Mouse (Mus musculus) cerebellum, adult 18-20 months (tissue): ENCODE data around the gene Gm28047.

Source experiments
- DNase-seq, 2 experiments: peaks; one replicate each; pipeline ENCODE4 v3.0.0; 2021

Gm28047 gene

DNA sequence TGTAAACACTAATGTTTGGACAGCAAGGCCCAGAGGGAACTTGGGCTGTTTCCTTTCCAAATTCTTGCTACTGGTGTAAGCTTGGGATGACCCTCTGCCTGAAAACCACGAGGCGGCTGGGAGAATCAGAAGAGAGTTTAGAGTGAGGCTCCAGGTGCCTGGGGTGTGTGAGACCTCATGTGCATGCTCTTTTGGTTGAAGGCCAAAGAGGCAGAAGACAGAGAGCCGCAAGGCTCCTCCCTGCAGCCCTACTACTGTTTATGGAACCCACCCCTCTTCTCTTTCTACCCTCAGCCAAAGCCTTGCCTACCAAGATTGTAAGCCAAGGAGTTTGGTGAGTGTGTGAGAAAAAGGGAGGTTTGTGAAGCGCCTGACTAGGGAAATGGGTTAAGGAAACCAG lies 109.1 kb downstream of the Gm28047 start:
- peak in 1 of 2 experiments; percentile 45 for DNase-seq

DNA sequence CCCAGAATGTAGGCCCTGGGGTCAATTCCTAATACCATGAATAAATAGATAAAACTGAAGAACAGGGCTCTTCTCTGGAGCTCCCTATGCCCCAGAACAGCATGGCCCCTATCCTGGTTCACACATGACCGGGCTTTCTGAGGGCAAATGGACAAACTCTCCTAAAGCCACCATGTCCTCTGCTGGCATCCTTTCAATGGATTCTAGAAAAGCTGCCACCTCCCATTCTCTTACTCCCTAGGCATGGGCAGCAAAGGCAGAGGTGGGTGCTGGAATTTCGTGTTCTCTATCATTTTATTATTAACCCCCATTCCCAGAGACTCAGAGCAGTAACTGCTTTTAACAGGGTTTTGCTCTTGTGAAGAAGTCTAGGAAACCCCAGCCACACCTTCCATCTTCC lies 109.6 kb downstream of the Gm28047 start:
- no peak for DNase-seq

DNA sequence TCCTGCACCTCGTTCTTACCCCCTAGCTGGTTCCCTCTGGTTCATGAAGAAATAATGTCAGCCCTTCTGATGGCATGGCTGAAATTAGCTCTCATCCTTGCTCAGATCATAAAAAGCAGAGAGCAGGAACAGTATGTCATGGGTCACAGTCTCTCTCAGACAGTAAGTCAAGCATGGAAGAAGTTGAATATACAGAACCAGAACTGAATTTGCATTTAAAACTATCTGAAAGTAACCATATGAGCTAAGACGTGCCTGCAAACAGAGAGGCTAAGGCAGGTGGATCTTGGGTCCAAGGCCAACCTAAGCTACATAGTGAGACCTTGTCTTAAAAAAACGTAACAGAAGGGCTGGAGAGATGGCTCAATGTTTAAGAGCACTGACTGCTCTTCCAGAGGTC lies 111.9 kb downstream of the Gm28047 start:
- DNase-seq: no peak

DNA sequence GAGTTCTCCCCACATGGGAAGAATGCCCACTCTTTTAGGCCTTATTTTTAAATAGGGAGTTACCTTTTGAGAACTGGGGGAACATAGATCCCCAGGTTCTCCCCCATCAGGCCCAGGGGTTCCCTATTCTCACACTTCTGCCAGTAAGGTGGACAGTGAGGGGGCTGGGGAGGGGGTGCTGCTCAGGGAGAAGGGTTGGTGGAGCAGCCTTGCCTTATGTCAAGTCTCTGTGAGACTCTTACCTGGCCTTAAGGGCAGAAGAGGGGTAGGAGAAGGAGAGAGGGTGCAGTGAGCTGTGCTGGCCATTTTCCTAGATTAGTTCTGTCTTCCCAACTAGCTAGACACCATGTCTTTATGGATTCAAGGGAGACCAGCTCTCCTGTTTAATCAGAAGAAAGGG lies 112.4 kb downstream of the Gm28047 start:
- no peak for DNase-seq

DNA sequence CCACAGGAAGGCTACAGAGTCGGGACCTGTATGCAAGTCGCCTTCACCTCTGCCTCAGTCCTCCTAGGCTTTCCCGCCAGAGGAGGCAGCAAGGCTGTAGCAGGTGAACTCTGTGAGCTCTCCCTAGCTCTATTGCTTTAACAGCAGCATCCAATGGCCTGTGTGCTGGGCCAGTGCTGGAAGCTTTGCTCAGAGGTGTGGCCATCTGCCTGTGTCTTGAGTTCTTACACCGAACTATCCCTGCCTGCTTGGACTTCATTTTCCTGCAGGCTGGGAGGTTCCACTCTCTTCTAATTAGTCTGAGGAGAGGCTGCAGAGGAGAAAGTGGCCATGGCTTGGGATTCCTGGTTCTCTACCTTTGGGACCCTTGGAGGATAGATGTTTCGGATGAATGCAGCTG lies 112.9 kb downstream of the Gm28047 start:
- peak; percentile 44 to 51 for DNase-seq

DNA sequence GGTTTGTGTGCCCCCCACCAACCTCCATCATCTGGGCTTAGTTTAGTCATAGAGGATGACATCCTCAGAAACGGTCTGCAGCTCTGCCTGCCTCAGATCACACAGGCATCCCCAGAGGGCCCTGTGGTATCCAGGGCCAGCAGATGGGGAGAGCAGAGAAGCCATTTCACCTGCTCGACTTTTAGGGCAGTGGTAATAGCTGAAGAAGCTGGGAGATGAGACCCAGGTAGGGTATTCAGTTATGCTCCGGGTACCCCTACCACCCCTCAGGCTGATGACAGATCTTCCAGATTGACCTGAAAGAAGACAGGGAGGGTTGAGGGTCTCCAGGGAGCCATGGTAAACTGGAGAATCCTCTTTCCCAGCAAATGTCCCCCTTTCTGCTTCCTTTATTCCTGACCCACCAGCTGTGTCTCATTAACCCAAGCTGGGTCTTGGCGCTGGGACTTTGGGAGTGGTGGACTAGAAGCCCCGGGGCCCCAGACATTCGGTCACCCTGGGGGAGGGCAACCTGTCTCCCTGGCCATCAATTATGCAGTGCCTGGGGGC lies 113.5 kb downstream of the Gm28047 start:
- peak in 1 of 2 experiments; percentile 40 for DNase-seq

DNA sequence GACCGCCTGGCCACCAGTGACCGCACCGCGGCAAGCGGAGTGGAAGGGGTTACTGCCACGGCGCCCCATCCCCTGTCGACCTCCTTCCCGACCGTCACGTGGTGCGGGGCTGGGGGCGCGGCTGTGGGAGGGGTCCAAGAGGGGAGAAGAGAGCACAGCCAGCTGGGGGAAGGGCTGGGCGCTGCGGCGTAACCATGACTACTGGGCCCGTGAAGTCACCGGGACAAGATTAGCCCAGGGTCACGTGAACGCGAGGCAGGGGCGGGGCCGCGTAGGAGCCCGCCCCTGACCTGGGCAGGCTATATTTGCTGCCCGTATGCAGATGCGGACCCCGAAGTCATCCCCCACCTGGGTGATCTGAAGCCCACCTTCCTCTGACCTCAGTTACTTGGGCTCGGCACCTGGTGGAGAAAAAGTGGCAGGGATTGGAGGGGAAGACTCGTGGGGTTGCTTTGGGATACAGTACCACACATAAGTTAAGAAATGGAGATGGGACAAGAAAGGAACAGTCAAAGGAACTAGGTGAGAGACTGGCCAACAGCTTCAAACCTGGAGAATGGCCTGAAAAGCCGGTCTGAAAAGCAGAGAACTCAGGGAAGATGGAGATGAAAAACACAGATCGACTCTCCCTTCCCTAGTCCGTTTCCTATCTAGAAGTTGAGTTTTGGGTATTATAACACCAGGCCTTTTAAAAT lies 114.1 kb downstream of the Gm28047 start:
- peak; percentile 81 to 84 for DNase-seq

DNA sequence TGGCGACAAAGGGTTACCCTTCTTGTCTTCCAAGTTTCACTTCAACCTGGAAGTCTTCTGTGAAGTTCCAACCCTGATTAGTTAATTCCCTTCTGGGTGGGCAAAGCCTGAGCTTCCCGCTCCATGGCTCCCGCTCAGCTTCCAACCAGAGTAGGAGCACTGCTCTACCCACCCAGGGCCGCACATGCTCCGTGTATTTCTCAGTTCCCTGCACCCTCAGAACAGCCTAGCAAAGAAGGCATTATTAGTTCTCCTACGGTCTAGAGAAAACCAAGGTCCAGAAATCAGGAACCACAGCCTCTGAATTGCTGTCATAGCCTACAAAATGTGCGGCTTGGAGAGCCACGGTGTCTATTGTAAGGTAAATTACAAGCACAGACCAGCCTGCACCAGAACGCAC lies 114.8 kb downstream of the Gm28047 start:
- DNase-seq: peak in 1 of 2 experiments; percentile 40

DNA sequence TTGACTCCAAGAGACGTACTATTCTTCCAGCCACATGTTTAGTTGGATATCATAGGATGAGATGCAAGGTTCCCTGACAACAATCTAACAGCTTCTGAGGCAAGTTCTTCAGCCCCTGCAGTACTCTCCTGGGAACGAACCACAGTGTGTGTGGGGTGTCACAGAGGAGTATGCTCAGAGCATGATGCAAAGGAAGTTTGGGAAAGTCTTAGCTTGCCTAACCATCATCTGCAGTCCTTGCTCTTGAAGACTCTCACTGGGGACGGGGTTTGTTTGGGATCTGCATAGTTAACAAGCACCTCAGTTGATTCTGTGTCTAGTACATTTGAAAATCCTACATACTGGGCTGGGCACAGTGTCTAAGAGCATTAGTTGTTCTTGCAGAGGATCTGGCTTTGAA lies 116.5 kb downstream of the Gm28047 start:
- DNase-seq: no peak

DNA sequence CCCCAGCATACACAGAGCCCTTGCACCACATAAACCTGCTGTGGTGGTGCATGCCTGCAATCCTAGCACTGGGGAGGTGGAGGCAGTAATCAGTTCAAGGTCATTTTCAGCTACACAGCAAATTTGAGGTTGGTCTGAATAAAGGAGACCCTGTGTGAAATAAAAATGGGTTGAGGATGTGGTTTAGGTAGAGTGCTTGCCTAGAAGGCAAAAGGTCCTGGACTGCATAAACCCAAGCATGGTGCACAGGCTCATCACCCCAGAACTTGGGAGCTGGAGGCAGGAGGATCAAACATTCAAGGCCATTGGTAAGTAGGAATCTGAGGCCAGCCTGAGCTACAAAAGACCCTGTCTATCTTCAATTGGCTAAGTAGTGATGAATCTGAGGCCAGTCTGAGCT lies 117.3 kb downstream of the Gm28047 start:
- no peak for DNase-seq

DNA sequence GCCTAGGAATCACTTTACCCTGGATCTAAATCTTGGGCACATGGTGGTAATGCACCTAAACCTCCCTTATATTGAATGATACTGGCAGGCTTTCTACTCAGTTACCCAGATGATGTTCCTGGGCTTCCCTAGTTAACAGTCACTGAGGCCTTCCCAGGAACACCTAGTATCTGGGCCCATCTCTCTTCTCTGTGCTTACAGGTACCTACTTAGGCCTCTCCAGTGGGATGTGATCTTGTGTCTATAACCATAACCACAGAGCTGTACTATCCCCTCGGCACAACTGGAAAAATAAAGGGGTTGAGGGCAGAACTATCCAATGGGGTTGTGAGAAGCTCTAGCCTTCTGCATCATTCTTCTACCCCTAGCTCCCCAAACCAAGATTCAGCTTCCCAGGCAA lies 118.0 kb downstream of the Gm28047 start:
- DNase-seq: no peak

DNA sequence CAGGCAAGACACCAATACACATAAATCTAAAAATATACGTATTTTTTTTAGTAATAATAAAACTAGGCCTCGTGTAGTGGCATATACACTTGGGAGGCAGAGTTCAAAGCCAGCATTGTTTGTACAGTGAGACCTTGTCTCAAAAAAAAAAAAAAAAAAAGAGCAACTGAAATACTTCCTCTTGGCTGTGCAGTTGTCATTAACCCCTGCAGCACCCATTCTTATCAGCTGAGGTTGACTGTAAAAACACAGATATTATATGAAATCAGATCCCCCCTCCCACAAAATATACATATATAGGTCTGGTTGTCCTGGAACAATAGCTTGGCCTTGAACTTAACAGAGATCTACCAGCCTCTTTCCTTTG lies 118.4 kb downstream of the Gm28047 start:
- no peak for DNase-seq

DNA sequence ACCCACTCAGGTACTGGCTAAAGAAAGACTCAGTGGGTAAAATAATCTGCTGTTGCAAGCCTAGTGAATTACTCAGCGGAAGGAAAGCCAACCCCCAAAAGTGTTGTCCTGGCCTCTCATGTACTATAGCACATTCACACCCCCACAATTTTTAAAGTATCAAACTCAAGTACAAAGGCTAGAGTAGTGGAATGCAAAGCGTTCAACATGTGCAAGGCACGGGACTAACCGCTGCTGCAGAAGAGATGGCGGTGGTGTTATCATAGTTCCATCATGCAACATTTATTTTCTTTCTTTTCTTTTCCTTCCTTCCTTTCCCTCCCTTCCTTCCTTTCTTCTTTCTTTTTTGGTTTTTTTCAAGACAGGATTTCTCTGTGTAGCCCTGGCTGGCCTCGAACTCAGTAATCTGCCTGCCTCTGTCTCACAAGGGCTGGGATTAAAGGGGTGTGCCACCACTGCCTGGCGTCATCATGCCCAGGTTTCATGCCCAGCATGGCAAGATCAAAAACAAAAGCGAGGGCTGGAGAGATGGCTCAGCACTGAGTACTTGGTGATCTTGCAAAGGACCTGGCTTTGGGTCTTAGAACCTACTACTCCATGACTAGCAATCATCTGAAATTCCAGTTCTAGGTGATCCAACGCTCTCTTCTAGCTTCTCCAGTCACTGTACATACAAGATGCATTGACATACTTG lies 119.0 kb downstream of the Gm28047 start:
- no peak for DNase-seq

DNA sequence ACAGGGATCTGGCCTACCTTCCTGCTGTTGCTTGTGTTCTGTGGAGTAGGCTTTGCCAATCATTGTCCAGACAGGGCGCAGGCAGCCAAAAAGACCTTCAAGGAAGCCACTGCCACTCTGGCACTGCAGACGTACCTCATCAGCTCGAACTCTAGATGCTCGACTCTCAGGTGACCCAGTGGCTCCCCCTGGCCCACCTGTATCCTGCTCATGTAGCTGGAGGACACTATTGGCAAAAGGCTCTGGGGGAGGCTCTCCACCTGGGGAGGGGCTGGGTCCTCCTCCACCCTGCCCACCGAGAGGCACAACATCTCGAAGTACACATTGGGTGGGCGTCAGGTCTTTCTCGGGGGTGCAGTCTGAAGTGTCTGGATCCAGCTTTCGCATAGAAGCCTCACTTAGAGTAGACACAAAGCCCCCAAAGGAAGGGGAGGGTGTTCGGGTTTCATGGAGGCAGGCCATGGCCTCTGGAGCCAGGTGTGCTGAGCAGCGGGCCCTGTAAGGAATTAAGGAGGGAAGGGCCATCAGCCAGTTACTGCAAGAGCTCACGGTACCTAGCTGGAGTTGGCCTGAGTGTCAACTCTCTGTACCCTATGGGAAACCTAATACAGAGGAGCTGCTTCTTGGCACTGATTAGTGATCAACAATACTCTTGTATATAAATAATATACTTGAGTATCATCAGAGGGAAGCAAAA lies 119.6 kb downstream of the Gm28047 start:
- DNase-seq: peak in 1 of 2 experiments; percentile 13

DNA sequence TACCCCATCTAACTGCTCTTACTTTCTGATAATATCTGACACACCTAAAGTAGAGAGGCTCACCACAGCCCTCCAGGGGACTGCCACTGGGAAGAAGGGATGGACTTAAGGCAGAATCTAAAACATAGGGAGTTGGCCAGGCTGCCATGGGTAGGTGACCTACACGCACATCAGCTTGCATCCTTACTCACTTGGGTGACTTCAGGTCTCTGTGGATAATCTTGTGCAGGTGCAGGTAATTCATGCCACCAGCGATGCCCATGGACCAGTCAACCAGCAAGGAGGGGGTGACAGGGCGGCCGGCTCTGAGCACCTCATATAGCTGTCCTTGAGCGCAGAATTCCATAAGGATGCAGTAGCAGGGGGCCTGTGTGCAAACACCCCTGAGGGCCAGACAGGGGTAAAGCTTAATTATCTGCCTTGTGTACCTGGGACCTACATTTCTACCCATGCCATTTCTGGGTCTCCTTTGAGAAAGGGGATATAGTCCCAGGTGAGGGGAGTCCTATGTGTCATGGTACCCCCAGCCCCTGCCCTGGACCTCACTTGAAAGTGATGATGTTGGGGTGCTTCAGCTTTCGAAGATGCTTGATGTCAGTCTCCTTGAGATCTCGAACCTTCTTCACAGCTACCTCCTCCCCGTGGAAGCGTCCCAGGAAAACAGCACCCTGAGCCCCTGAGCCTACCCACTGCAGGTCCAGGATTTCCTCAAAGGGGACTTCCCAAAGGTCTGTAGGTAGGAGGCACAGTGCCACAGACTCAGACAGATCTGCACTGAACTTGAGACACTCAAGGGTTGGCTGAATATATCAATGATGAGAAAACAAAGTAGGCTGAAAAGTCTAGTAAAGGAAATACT lies 120.7 kb downstream of the Gm28047 start:
- no peak for DNase-seq

DNA sequence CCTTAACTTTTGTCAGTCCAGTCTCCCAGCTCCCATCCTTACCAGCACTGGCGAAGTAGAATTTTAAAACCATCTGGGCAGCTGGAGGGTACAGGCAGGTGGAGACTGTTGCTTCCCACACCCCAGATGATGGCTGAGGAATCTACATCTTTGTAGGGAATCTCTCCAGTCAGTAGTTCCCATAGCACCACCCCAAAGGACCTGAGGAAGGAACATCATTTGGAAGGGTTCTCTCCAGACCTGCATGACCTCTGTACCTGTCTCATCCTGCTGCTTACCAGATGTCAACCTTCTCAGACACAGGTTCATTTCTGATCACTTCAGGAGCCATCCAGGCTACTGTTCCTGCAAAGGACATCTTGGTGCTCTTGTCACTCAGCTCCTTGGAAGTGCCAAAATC lies 121.4 kb downstream of the Gm28047 start, which contains the start of gene Gm10337:
Gm10337 (plus strand) TSS at position 276 of the 400 bp plus-strand sequence.
- DNase-seq: no peak

DNA sequence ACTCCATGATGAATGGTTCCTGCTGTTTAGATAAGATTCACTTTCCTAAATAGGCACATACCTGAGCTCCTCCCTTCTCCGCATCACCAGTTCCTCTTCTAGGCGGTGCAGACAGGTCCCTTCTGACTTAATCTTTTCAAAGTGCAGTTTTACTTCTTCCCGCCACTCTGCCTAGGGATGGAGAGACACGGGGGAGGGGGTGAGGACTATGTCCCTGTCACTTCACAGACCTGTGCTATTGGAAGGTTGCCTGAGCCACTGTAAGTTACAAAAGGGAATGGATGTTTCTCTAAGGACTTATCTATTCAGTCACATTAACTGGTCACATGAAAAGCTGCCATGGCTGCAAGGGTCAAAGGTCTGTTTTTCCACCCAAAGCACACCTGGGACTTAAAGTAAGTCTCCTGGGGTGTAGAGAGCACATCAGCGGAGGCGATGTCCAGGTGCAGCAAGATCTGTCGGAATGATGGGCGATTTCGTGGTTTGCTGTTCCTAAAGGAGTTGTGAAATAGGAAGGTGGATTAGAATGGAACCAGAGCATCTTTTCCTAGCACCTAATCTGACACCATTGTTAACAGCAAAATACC lies 122.5 kb downstream of the Gm28047 start:
- no peak for DNase-seq

DNA sequence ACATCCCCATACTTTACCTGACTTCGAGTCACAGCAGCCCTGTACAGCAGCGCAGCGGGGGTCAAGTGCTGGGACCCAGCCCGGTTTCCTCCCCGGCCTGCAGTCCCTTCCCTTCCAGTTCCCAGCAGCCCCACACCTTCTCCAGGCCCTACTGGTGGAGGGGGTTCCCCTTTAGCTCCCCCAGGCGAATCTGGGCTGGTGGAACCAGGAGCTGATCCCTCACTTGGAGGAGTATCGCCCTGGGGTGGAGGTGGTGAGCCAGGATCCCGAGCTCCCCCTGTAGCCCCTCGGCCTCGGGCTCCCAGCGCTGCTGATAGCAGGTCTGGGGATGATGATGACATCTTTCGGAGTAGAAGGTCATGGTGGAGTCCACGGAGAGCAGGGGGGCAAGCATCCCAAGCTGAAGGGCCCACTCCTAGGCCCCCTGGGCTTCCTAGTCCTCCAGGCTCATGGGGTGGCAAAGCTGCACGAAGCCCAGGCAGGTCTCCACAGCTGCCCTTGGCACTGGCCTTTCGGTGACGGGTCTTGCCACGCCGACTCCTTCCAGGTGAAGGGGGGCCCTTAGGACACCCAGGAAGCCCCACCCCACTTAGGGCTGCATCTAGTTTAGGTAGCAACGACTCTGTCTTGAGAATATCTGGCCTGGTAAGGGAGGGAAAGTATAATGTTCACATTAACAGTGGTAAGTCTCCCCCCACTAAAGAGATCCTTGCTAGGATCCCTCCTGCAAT lies 123.6 kb downstream of the Gm28047 start:
- DNase-seq: no peak

DNA sequence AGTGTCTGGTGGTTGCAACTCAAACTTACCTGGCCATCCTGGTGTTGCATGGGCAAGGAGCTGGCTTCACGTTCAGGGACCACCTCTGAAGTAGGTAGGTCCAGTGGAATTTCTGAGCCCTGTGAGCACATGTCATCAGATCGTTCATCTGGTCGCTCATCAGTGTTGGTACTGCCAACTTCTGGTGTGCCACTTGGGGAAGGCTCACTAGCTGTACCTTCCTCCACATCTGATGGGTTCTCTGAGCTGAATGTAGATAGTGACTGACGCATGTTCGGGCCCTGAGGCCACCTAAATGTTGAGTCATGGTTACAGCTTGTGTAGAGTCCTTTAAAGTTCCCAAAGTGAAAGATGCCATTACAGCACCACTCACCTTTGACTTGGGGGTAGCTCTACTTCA lies 124.4 kb downstream of the Gm28047 start:
- DNase-seq: no peak

DNA sequence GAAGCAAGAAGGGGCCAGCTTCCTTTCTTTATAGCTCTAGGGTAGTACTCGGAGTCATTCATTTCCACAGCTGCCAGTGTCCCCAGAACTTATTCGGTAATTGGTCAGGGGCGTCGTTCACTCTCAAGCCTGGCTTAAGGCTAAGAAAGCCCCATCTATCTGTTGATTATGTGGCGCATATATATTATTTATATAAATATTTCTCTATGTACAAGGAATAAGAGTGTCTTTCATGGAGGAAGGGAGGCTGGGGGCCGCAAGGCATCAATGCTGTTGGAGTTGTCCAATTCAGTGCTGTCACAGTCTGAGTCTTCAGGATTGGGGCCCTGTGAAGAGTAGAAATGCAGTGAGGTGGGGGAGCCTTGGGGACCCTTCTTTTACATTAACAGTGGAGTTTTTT lies 125.0 kb downstream of the Gm28047 start:
- DNase-seq: no peak

DNA sequence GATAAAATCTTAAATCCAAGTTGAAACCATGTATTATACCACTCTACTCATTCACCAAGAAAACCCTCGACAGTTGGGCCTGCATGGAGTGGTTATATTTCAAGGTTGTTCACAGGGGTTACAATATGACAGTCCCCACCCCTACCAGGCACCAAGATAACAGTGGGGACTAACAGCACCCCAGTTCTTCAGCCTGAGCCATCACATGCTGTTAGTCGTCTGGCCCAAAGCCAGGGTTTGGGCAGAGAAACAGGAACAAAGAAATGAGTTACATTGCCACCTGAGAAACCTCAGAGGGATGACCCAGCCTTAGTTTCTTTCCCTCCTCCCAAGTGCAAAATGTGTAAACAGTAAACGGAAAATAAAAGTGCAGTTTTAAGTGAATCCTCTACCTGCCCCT lies 125.5 kb downstream of the Gm28047 start:
- no peak for DNase-seq

DNA sequence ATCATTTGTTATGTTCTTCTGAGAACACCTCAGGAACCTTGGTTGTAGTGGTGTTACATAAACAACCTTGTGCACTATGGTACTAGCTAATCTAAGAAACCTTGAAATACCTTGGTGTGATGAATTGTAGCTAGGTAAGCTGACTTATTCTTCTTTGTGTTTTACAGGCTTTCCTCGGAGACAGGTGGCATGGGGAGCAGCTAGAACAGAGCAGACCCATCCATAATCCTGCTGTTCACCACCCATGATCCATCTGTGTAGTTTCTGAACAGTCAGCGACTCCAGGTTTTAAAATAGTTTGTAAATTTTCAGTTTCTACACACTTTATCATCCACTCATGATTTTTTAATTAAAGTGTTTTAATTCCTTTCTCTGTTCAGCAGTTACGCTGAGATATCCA lies 126.5 kb downstream of the Gm28047 start:
- DNase-seq: no peak
